Mouse (Mus musculus) kidney, embryonic 14.5 days (tissue): ENCODE measurements at regions not wholly inside any gene's neighbourhood (a gene's known extent, or its start where the extent isn't known, plus 50 kb on each side); places are given as distances from the start of the nearest gene placed in this dataset.
"Not testable (repeated sequence)": the region's sequence is repeated elsewhere in the genome, so short reads cannot be mapped to it uniquely, and the experiment has no call there.

Experiments
- ATAC-seq: fragments of 200-750 bp; cut with Nextera tagmentation; 2 replicates; pipeline ENCODE4 v1.8.0; 2017; ENCODE audit warnings: moderate number of reproducible peaks, mild to moderate bottlenecking, moderate TSS enrichment, moderate library complexity; ENCODE audit not compliant: low FRiP score, low TSS enrichment
- H3K27ac ChIP-seq: fragments of 300-500 bp; sonication (generic); 2 replicates; pipeline ENCODE4 v1.5.1; 2014; ENCODE audit warnings: low read depth, mild to moderate bottlenecking, low read length, moderate library complexity, mixed read lengths
- H3K27me3 ChIP-seq: fragments of 300-500 bp; sonication (generic); 2 replicates; pipeline ENCODE4 v1.6.1; 2014; ENCODE audit warnings: mild to moderate bottlenecking, low read length; ENCODE audit not compliant: control insufficient read depth, insufficient read depth
- H3K36me3 ChIP-seq: fragments of 300-500 bp; sonication (generic); 2 replicates; pipeline ENCODE4 v1.6.1; 2014; ENCODE audit warnings: low read length, mixed read lengths; ENCODE audit not compliant: control insufficient read depth, insufficient read depth
- H3K4me1 ChIP-seq: fragments of 300-500 bp; sonication (generic); 2 replicates; pipeline ENCODE4 v1.6.1; 2014; ENCODE audit warnings: low read length, mixed read lengths; ENCODE audit not compliant: control insufficient read depth, insufficient read depth
- H3K4me2 ChIP-seq: fragments of 300-500 bp; sonication (generic); replicated peaks from 2 replicates; pipeline ENCODE4 v1.6.1; 2014; ENCODE audit warnings: low read depth, mild to moderate bottlenecking, low read length
- H3K4me3 ChIP-seq: fragments of 300-500 bp; sonication (generic); 2 replicates; pipeline ENCODE4 v1.5.1; 2014; ENCODE audit warnings: mild to moderate bottlenecking, low read length
- H3K9ac ChIP-seq: fragments of 300-500 bp; sonication (generic); 2 replicates; pipeline ENCODE4 v1.6.1; 2014; ENCODE audit warnings: low read depth, mild to moderate bottlenecking, low read length, moderate library complexity
- H3K9me3 ChIP-seq: fragments of 300-500 bp; sonication (generic); 2 replicates; pipeline ENCODE4 v1.6.1; 2016; ENCODE audit warnings: low read length; ENCODE audit not compliant: control insufficient read depth
- WGBS: fragments of 180-500 bp; shearing (Covaris S2); extraction: QIAGEN DNeasy Blood & Tissue Kit; methylation state at CpG from one replicate; pipeline ENCODE4 v1.1.7; 2014; 5-methylcytosine and 5-hydroxymethylcytosine counted together

DNA sequence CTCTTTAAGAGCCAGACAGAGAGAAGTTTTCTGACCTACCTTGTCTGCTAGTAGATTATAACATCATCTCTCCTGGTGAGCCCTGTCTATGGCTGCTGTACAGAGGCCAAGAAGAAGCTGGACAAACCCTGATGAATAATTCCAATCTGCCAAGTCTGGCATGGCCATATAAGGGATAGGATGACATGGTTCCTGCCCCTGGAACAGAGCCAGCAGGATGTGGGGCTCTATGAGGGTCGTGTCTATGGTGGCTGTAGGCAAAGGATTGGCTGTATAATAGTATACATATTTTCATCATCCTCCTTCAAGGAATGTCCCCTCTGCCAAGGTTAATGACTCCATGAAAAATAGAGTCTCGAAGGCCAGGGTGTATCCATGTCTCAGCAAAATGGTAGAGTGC lies 75.4 kb upstream of the Cntn1 start:
- Histone ChIP-seq H3K4me2 (no peak overlapping the region), H3K27ac (no peak overlapping the region), H3K4me1 (no peaks in the 10 kb centered on the region), H3K9ac (no peak overlapping the region), H3K4me3 (no peak overlapping the region), H3K27me3 (no peaks in the 10 kb centered on the region), H3K9me3 (no peaks in the 10 kb centered on the region), H3K36me3 (no peaks in the 10 kb centered on the region)
- 42% methylated on average over 2 of the region's 2 CpGs for WGBS
- no peak for ATAC-seq

DNA sequence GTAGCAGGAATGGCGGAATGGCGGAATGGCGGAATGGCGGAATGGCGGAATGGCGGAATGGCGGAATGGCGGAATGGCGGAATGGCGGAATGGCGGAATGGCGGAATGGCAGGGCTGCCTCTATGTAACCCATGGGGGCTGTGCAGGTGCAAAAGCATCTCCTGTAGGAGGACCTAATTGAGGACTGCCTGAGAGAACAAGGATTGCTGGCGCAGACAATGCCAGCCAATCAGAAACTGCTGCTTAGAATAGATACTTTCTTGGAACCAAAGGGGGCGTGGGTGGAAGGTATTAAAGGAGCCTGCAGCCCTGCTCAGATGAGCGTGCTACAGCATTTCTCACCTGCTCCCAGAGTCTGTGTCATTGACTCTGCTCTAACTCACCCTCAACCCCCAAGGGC lies 67.8 kb upstream of the Cntn1 start:
- not testable (repeated sequence) for H3K36me3 ChIP-seq, H3K4me1 ChIP-seq, H3K4me3 ChIP-seq, H3K27ac ChIP-seq, ATAC-seq, H3K27me3 ChIP-seq, H3K9ac ChIP-seq, H3K4me2 ChIP-seq
- 98% methylated on average over 15 of the region's 15 CpGs for WGBS
- peaks cover 12% of the 10 kb centered on the region for H3K9me3 ChIP-seq

DNA sequence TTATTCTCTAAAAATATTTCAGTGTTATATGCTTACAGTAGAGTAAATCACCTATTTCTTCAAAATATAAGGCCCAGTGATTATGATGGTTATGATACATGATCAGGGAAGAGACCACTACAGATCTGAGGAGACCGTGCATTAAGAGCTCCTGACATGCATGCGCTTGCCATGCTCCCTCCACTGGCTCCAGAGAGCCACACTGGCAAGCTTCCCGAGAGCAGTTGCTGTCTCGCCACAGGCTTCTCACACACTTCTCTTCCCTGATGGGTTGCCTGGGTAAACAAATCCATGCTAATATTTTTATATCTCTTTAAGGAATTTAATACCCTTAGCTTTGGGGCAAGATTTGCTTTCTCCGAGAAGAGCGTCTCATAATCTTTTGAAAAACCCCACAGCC lies 50.9 kb upstream of the Cntn1 start:
- H3K9ac ChIP-seq = no peak overlapping the region
- H3K36me3 ChIP-seq = no peaks in the 10 kb centered on the region
- H3K27ac ChIP-seq = no peak overlapping the region
- no peak for ATAC-seq
- WGBS = 84% methylated on average over 6 of the region's 6 CpGs
- H3K9me3 ChIP-seq = no peaks in the 10 kb centered on the region
- H3K4me3 ChIP-seq = no peak overlapping the region
- no peaks in the 10 kb centered on the region for H3K4me1 ChIP-seq
- H3K27me3 ChIP-seq = no peaks in the 10 kb centered on the region
- H3K4me2 ChIP-seq = no peak overlapping the region
